Mouse (Mus musculus) liver, postnatal 0 days (tissue): ENCODE measurements at regions not wholly inside any gene's neighbourhood (a gene's known extent, or its start where the extent isn't known, plus 50 kb on each side); places are given as distances from the start of the nearest gene placed in this dataset.
A peak's percentile ranks its signal among the peaks of the same experiment; 100 is the strongest.

Source experiments
- ATAC-seq: fragments of 200-750 bp; cut with Nextera tagmentation; 2 replicates; pipeline ENCODE4 v1.8.0; 2017; ENCODE audit warnings: mild to moderate bottlenecking, moderate library complexity
- DNase-seq: peaks from one replicate; pipeline ENCODE4 v3.0.0-alpha.2; 2016
- H3K27ac ChIP-seq: fragments of 300-500 bp; sonication (generic); 2 replicates; pipeline ENCODE4 v1.5.1; 2014; ENCODE audit warnings: antibody characterized with exemption, moderate library complexity, mild to moderate bottlenecking, low read depth
- H3K27me3 ChIP-seq: fragments of 300-500 bp; sonication (generic); 2 replicates; pipeline ENCODE4 v1.6.1; 2014; ENCODE audit warnings: low read length, control low read depth, mixed read lengths; ENCODE audit not compliant: insufficient read depth
- H3K36me3 ChIP-seq: fragments of 300-500 bp; sonication (generic); replicated peaks from 2 replicates; pipeline ENCODE4 v1.6.1; 2014; ENCODE audit warnings: mild to moderate bottlenecking, control low read depth, low read length, moderate library complexity, mixed read lengths; ENCODE audit not compliant: insufficient read depth
- H3K4me1 ChIP-seq: fragments of 300-500 bp; sonication (generic); 2 replicates; pipeline ENCODE4 v1.6.1; 2014; ENCODE audit warnings: antibody characterized with exemption, mild to moderate bottlenecking, control low read depth; ENCODE audit not compliant: insufficient read depth
- H3K4me2 ChIP-seq: fragments of 300-500 bp; sonication (generic); 2 replicates; pipeline ENCODE4 v1.6.1; 2014; ENCODE audit warnings: low read depth, mild to moderate bottlenecking, low read length, moderate library complexity, mixed read lengths
- H3K4me3 ChIP-seq: fragments of 300-500 bp; sonication (generic); 2 replicates; pipeline ENCODE4 v1.5.1; 2014; ENCODE audit warnings: low read depth, low read length
- H3K9ac ChIP-seq: fragments of 300-500 bp; sonication (generic); replicated peaks from 2 replicates; pipeline ENCODE4 v1.6.1; 2014; ENCODE audit warnings: mild to moderate bottlenecking, moderate library complexity
- H3K9me3 ChIP-seq: fragments of 300-500 bp; sonication (generic); 2 replicates; pipeline ENCODE4 v1.6.1; 2016; ENCODE audit warnings: mild to moderate bottlenecking, control low read depth, low read length, mixed read lengths
- CTCF ChIP-seq: sonication (generic); IDR thresholded peaks from 2 replicates; pipeline ENCODE4 v1.5.1; 2016; ENCODE audit warnings: antibody characterized with exemption, low read depth
- EP300 ChIP-seq: IDR thresholded peaks from 2 replicates; pipeline ENCODE4 v1.6.1; 2016; ENCODE audit warnings: antibody characterized with exemption, low read depth, mild to moderate bottlenecking
- WGBS: fragments of 180-500 bp; shearing (Covaris S2); extraction: QIAGEN DNeasy Blood & Tissue Kit; methylation state at CpG from one replicate; pipeline ENCODE4 v1.1.7; 2014; ENCODE audit not compliant: insufficient replicate concordance; 5-methylcytosine and 5-hydroxymethylcytosine counted together

GRCm38 (mm10) chr7:115382876-115383275 lies 639.4 kb downstream of the Insc start:
- Histone ChIP-seq H3K9ac (no peak overlapping the region), H3K36me3 (no peaks in the 10 kb centered on the region), H3K9me3 (no peaks in the 10 kb centered on the region), H3K4me3 (no peak overlapping the region), H3K27me3 (no peaks in the 10 kb centered on the region), H3K4me1 (no peaks in the 10 kb centered on the region), H3K27ac (no peak overlapping the region), H3K4me2 (no peak overlapping the region)
- DNase-seq (no peak), ATAC-seq (no peak)
- WGBS: 90% methylated on average over 2 of the region's 2 CpGs
- TF ChIP-seq CTCF (no peak), EP300 (no peak)

GRCm38 (mm10) chr7:115388874-115389273 lies 645.4 kb downstream of the Insc start:
- 71% methylated on average over 5 of the region's 5 CpGs for WGBS
- no peak overlapping the region for H3K9ac ChIP-seq
- no peaks in the 10 kb centered on the region for H3K36me3 ChIP-seq
- H3K27me3 ChIP-seq: no peaks in the 10 kb centered on the region
- DNase-seq: no peak
- H3K27ac ChIP-seq: no peak overlapping the region
- no peak overlapping the region for H3K4me3 ChIP-seq
- TF ChIP-seq CTCF (no peak), EP300 (no peak)
- no peaks in the 10 kb centered on the region for H3K9me3 ChIP-seq
- no peak for ATAC-seq
- no peaks in the 10 kb centered on the region for H3K4me1 ChIP-seq
- H3K4me2 ChIP-seq: no peak overlapping the region

GRCm38 (mm10) chr7:115392520-115392919 lies 646.1 kb downstream of the Sox6 start:
- Histone ChIP-seq H3K9ac (no peak overlapping the region), H3K9me3 (no peaks in the 10 kb centered on the region), H3K27me3 (no peaks in the 10 kb centered on the region), H3K27ac (no peak overlapping the region), H3K4me3 (no peak overlapping the region), H3K4me1 (no peaks in the 10 kb centered on the region), H3K4me2 (no peak overlapping the region), H3K36me3 (no peaks in the 10 kb centered on the region)
- no peak for DNase-seq
- TF ChIP-seq CTCF (no peak), EP300 (no peak)
- ATAC-seq: no peak
- 30% methylated on average over 3 of the region's 3 CpGs for WGBS

- 81% methylated on average over 2 of the region's 2 CpGs for WGBS
- H3K27me3 ChIP-seq: no peaks in the 10 kb centered on the region
- no peak overlapping the region for H3K9ac ChIP-seq
- no peak for DNase-seq
- H3K4me3 ChIP-seq: no peak overlapping the region
- no peak for TF ChIP-seq EP300
- no peak for TF ChIP-seq CTCF
- H3K9me3 ChIP-seq: no peaks in the 10 kb centered on the region
- H3K27ac ChIP-seq: no peak overlapping the region
- no peak for ATAC-seq
- H3K4me1 ChIP-seq: no peaks in the 10 kb centered on the region
- H3K4me2 ChIP-seq: no peak overlapping the region
- H3K36me3 ChIP-seq: no peaks in the 10 kb centered on the region
These were observed 640.4 kb downstream of the Sox6 start for GRCm38 (mm10) chr7:115398202-115398601.

- TF ChIP-seq EP300 (no peak), CTCF (no peak)
- Histone ChIP-seq H3K4me1 (no peaks in the 10 kb centered on the region), H3K4me2 (no peak overlapping the region), H3K9me3 (no peaks in the 10 kb centered on the region), H3K9ac (no peak overlapping the region), H3K27ac (no peak overlapping the region), H3K4me3 (no peak overlapping the region), H3K36me3 (no peaks in the 10 kb centered on the region), H3K27me3 (no peaks in the 10 kb centered on the region)
- DNase-seq (no peak), ATAC-seq (peak; percentile 83)
- 52% methylated on average over 3 of the region's 3 CpGs for WGBS
These were observed 639.1 kb downstream of the Sox6 start for GRCm38 (mm10) chr7:115399461-115399860.

GRCm38 (mm10) chr7:115407889-115408288 lies 630.7 kb downstream of the Sox6 start:
- 57% methylated on average over 3 of the region's 3 CpGs for WGBS
- no peak for TF ChIP-seq EP300
- TF ChIP-seq CTCF: no peak
- H3K4me1 ChIP-seq: no peaks in the 10 kb centered on the region
- H3K4me3 ChIP-seq: no peak overlapping the region
- no peak overlapping the region for H3K4me2 ChIP-seq
- H3K27me3 ChIP-seq: no peaks in the 10 kb centered on the region
- no peaks in the 10 kb centered on the region for H3K9me3 ChIP-seq
- H3K36me3 ChIP-seq: no peaks in the 10 kb centered on the region
- DNase-seq (no peak), ATAC-seq (no peak)
- no peak overlapping the region for H3K9ac ChIP-seq
- H3K27ac ChIP-seq: no peak overlapping the region

GRCm38 (mm10) chr7:115408915-115409314 lies 629.7 kb downstream of the Sox6 start:
- 52% methylated on average over 2 of the region's 2 CpGs for WGBS
- H3K9ac ChIP-seq: no peak overlapping the region
- H3K27me3 ChIP-seq: no peaks in the 10 kb centered on the region
- DNase-seq (no peak), ATAC-seq (no peak)
- H3K4me2 ChIP-seq: no peak overlapping the region
- H3K4me3 ChIP-seq: no peak overlapping the region
- TF ChIP-seq CTCF (no peak), EP300 (no peak)
- no peaks in the 10 kb centered on the region for H3K9me3 ChIP-seq
- H3K36me3 ChIP-seq: no peaks in the 10 kb centered on the region
- H3K4me1 ChIP-seq: no peaks in the 10 kb centered on the region
- no peak overlapping the region for H3K27ac ChIP-seq
